Mouse (Mus musculus) liver, embryonic 14.5 days (tissue): Measurements from ENCODE around the gene B3galt5.

Source experiments
- CTCF ChIP-seq: IDR thresholded peaks from 2 replicates; pipeline ENCODE4 v1.5.1; 2016; ENCODE audit warnings: antibody characterized with exemption, low read depth, control low read depth
- EP300 ChIP-seq: IDR thresholded peaks from 2 replicates; pipeline ENCODE4 v1.6.1; 2016; ENCODE audit warnings: antibody characterized with exemption, low read depth

- TF ChIP-seq EP300 (no peak), CTCF (no peak)
These were observed 118.4 kb downstream of the B3galt5 start for GRCm38 (mm10) chr16:96353996-96354395.
